Mouse (Mus musculus) lung, postnatal 14 days (tissue): Measurements from ENCODE around the gene Prr3.
"Not testable (repeated sequence)": the region's sequence is repeated elsewhere in the genome, so short reads cannot be mapped to it uniquely, and the experiment has no call there.

Experiments
- DNase-seq: peaks from one replicate; pipeline ENCODE4 v3.0.0; 2021

Gene Prr3

GRCm38 (mm10) chr17:35979401-35980362, at the start of gene Prr3, which contains the start of gene Gnl1:
Gene Prr3 (minus strand): TSS chr17:35980236.
Gene Gnl1 (plus strand): TSS chr17:35979851.
- peak; percentile 89 for DNase-seq

- DNase-seq: no peak
Measured at GRCm38 (mm10) chr17:36028879-36029619, 49.0 kb upstream of the Prr3 start.

DNA sequence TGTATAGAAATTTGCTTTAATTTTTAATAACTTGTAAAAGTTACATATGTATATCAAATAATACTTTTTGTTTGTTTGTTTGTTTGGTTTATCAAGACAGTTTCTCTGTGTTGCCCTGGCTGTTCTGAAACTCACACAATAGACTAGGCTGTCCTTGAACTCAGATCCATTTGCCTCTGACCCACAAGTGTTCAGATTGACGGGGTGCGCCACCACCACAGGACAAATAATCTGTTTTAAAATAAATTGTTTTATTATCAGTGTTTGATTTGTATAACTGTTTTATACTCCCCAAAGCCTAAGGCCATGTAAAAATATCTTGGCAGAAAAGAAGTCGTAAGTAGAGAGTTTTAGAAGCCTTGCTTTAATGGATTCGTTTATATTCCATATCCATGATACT, 47.6 kb upstream of the Prr3 start:
- DNase-seq: no peak

- DNase-seq: no peak
Measured at GRCm38 (mm10) chr17:36025901-36026300, 45.9 kb upstream of the Prr3 start.

DNA sequence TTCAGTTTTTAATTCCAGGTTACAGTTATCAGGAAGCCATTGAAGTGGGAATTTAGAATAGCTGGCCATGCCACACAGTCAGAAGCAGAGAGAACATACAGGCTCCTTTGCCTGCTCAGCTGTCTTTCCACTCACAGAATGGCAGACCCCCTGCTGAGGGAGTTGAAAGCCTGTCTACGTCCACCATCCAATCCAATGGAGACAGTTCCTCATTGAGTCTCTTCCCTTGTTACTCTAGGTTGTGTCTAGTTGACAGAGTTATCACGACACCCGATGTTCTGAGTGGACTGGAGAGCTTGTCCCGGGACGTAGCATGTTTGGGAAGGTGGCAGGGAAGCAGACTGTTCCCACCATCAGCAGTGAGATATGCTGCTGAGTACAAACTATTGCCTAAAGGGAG, 45.2 kb upstream of the Prr3 start:
- DNase-seq: no peak

- peak; percentile 51 for DNase-seq
Measured at GRCm38 (mm10) chr17:36023710-36024654, 43.9 kb upstream of the Prr3 start.

DNA sequence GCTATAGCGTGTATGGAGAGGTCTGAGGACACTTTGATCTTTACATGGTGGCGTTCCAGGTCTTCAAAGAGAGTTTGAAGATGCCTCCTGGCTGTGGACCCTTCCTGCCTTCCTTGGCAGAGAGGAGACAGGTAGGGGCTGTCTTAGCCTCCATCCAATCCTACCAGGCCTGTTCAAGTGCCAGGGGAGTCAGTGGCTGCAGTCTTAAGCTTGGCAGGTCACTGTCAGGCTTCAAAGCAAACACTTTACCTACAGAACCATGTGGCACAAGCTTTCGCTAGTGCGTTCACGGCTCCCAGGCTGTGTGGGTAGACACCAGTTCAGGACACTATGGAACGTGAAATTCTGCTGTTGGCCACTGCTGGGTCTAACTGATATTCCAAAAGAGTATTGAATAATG, 42.9 kb upstream of the Prr3 start:
- no peak for DNase-seq

- no peak for DNase-seq
Measured at GRCm38 (mm10) chr17:36022098-36022497, 42.1 kb upstream of the Prr3 start.

DNA sequence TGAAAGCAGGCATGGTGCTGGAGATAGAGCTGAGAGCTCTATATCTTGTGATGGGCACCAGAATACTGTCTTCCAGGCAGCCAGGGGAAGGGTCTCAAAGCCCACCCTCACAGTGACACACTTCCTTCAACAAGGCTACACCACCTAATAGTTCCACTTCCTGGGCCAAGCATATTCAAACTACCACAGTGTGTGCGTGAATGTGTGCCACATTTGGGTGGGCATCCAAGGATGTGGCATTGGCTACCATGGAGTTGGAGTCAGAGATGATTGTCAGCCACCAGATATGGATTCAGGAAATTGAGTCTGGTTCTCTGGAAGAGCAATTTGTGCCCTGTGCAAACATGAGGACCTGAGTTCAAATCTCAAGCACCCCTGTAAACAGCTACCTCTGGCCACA, 41.3 kb upstream of the Prr3 start:
- DNase-seq: no peak

- DNase-seq: peak; percentile 74
Measured at GRCm38 (mm10) chr17:36020191-36021073, 40.4 kb upstream of the Prr3 start, which contains the start of gene H2-T24. Gene H2-T24 (minus strand): TSS chr17:36020560.

DNA sequence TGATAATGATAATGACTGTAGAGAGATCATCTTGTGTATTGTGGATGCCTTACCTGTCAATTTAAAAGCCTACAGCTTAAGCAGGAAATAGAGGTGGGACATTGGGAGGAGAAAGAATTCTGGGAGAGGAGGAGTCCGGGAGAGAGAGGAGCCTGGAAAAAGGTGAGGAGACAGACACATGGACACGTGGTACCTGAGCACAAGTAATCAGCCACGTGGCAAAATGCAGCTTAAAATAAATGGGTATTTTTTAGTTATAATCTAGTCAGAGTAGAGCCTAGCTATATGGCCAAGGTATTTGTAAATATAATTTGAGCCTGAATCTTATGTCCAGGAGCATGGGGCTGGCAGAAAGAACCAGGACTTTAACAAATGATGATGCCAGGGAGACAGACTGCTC, 39.5 kb upstream of the Prr3 start:
- no peak for DNase-seq

- DNase-seq: peak; percentile 38
Measured at GRCm38 (mm10) chr17:36018979-36019378, 38.9 kb upstream of the Prr3 start.

- no peak for DNase-seq
Measured at GRCm38 (mm10) chr17:36017046-36017445, 37.0 kb upstream of the Prr3 start.

DNA sequence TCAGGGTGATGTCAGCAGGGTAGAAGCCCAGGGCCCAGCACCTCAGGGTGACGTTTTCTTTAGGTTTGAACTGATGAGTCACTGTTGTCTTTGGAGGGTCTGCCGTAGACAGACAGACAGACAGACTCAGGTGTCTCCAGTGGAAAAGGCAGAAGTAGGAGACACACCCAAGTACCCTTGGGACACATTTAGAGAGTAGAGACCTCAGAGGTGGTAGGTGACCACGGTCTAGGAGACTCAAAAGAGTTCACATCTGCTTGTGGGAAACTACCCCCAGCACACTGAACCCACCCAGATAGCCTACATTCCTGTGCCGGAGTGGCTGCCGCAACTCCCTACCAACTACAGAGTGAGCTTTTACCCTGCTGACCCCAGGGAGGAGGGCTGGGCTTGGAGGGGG, 34.9 kb upstream of the Prr3 start:
- DNase-seq: no peak

GRCm38 (mm10) chr17:36004409-36004808, 24.4 kb upstream of the Prr3 start:
- DNase-seq: not testable (repeated sequence)

GRCm38 (mm10) chr17:36003331-36003730, 23.3 kb upstream of the Prr3 start:
- DNase-seq: no peak

DNA sequence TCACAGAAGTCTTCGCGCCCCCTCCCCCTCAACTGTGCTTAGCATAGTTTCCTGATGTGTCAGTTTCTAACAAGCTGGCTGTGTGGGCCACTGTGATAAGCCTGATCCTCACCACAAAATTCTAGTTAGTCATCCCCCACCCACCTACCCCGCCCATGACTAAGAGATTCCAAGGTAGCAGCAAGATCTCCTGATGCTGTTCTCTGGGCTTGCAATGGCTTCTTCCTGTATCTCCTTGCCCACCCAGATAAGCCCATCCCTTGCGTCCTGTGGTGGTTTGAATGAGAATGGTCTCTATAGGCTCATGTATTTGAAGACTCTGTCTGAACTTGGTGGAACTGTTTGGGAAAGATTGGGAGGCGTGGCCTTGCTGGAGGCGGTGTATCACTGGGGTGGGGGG, 21.9 kb upstream of the Prr3 start:
- no peak for DNase-seq

DNA sequence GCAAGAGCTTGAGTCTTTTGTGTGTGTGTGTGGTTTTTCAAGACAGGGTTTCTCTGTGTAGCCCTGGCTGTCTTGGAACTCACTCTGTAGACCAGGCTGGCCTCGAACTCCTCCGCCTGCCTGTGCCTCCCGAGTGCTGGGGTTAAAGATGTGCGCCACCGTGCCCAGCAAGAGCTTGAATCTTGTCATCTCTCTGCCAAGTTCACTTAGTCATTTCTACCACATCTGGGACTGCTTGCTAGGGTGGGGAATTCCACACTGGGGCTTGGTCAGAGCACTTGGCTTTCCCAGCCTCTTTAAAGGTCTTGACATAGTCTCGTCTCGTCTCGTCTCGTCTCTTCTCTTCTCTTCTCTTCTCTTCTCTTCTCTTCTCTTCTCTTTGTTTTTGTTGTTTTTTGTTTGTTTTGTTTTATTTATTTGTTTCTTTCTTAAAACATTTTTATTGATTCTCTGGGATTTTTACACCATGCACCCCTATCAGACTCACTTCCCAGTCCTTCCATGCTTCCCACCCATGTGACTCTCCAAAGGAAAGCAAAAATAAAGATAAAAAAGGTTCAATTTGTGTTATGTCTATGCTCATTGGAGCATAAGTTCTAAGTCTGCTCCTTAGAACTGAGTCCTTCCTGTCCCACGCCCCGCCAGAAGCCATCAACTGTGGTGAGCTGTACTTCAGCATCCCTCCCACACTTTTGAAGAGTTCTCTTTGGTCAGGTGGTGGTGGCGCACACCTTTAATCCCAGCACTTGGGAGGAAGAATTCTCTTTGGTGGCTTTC, 21.3 kb upstream of the Prr3 start:
- DNase-seq: no peak

- DNase-seq: no peak
Measured at GRCm38 (mm10) chr17:36000349-36000748, 20.3 kb upstream of the Prr3 start.

DNA sequence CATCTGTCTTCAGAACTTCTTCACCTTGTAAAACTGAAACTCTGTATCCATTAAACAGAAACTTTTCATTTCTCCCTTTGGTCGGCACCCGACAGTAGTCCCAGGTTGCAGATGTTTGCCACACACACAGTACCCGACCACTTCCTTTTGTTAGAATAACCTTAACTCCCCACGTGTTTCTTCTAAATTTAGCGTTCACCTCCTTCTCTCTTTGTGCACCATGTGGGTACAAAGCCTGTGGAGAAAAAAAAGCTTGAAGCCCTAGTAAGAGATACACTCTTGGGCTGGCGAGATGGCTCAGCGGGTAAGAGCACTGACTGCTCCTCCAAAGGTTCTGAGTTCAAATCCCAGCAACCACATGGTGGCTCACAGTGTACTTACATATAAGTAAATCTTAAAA, 19.3 kb upstream of the Prr3 start:
- DNase-seq: no peak
